Mouse (Mus musculus): ENCODE results near the gene E330017A01Rik. TPM values are rescaled to one million over a fixed set of nuclear protein-coding genes. Genes with fewer than 3 reads are reported as not detected.

Gene E330017A01Rik
- polyA plus RNA-seq, 1 experiment from 2014 or later, result not detected

GRCm38 (mm10) chr16:58589444-58589843, 49.1 kb downstream of the E330017A01Rik start:
- Histone ChIP-seq H3K4me2 (no peak overlapping the region), H3K9me3 (replicated peaks) (no peaks in the 10 kb centered on the region), H3K4me3 (replicated peaks) (no peak overlapping the region), H3K27ac (no peak overlapping the region), H3K9ac (no peak overlapping the region), H3K27me3 (no peaks in the 10 kb centered on the region), H3K36me3 (no peaks in the 10 kb centered on the region), H3K4me1 (replicated peaks) (no peaks in the 10 kb centered on the region)
- DNase-seq (no peak), ATAC-seq (ENCODE audit: low read depth) (no peak)

Other genes with a start within 250 kb of the E330017A01Rik start
- gene Dcbld2, start 230.3 kb downstream of the E330017A01Rik start, polyA plus RNA-seq (2015; fragmentation: Nextera tagmentation; extraction: Ambion mirVana), result 1.1 TPM in 2 replicates
- gene St3gal6, start 114.5 kb downstream of the E330017A01Rik start, polyA plus RNA-seq (2015; fragmentation: Nextera tagmentation; extraction: Ambion mirVana), result 43.5 and 47.6 TPM in 2 replicates
- gene Gm813, start 21.8 kb downstream of the E330017A01Rik start, polyA plus RNA-seq (2015; fragmentation: Nextera tagmentation; extraction: Ambion mirVana), result not detected in 2 replicates
- gene Cpox, start 31.6 kb upstream of the E330017A01Rik start, polyA plus RNA-seq (2015; fragmentation: Nextera tagmentation; extraction: Ambion mirVana), result 422 and 453 TPM in 2 replicates
- gene Gpr15, start 80.3 kb upstream of the E330017A01Rik start, polyA plus RNA-seq (2015; fragmentation: Nextera tagmentation; extraction: Ambion mirVana), result 0.06 and 0.16 TPM in 2 replicates
- gene Cldnd1, start 89.2 kb upstream of the E330017A01Rik start, polyA plus RNA-seq (2015; fragmentation: Nextera tagmentation; extraction: Ambion mirVana), result 32.9 and 41.4 TPM in 2 replicates
- gene Olfr172, start 124.4 kb upstream of the E330017A01Rik start, polyA plus RNA-seq (2015; fragmentation: Nextera tagmentation; extraction: Ambion mirVana), result not detected in 2 replicates
- not detected in 2 replicates for gene Olfr173, start 161.5 kb upstream of the E330017A01Rik start, polyA plus RNA-seq (2015; fragmentation: Nextera tagmentation; extraction: Ambion mirVana)
- gene Olfr175-ps1, start 188.0 kb upstream of the E330017A01Rik start, polyA plus RNA-seq (2015; fragmentation: Nextera tagmentation; extraction: Ambion mirVana), result not detected in 2 replicates
- gene Olfr177, start 236.0 kb upstream of the E330017A01Rik start, polyA plus RNA-seq (2015; fragmentation: Nextera tagmentation; extraction: Ambion mirVana), result not detected in 2 replicates

Data from liver, embryonic 13.5 days (tissue).